Mouse (Mus musculus) embryonic facial prominence, embryonic 11.5 days (tissue): Measurements from ENCODE around the gene Adgrg4. TPM values are rescaled to one million over a fixed set of nuclear protein-coding genes. Genes with fewer than 3 reads are reported as not detected.

Source experiments
- ATAC-seq: fragments of 200-750 bp; cut with Nextera tagmentation; replicated peaks from 2 replicates; pipeline ENCODE4 v1.8.0; 2017; ENCODE audit warnings: low read depth; ENCODE audit not compliant: insufficient number of reproducible peaks, low FRiP score, low TSS enrichment
- DNase-seq: peaks from one replicate; pipeline ENCODE4 v3.0.0-alpha.2; 2015; ENCODE audit warnings: low spot score
- H3K27ac ChIP-seq: fragments of 300-500 bp; sonication (generic); replicated peaks from 2 replicates; pipeline ENCODE4 v1.5.1; 2014; ENCODE audit warnings: mild to moderate bottlenecking, low read depth, low read length, control low read depth
- H3K27me3 ChIP-seq: fragments of 300-500 bp; sonication (generic); 2 replicates; pipeline ENCODE4 v1.6.1; 2014; ENCODE audit warnings: mild to moderate bottlenecking, low read length, moderate library complexity, mixed read lengths; ENCODE audit not compliant: control insufficient read depth, insufficient read depth
- H3K36me3 ChIP-seq: fragments of 300-500 bp; sonication (generic); replicated peaks from 2 replicates; pipeline ENCODE4 v1.6.1; 2014; ENCODE audit warnings: low read depth, mild to moderate bottlenecking, low read length, moderate library complexity, mixed read lengths; ENCODE audit not compliant: control insufficient read depth, insufficient read depth
- H3K4me1 ChIP-seq: fragments of 300-500 bp; sonication (generic); 2 replicates; pipeline ENCODE4 v1.6.1; 2014; ENCODE audit warnings: low read length, mixed read lengths; ENCODE audit not compliant: control insufficient read depth, insufficient read depth
- H3K4me2 ChIP-seq: fragments of 300-500 bp; sonication (generic); 2 replicates; pipeline ENCODE4 v1.6.1; 2014; ENCODE audit warnings: low read depth, mild to moderate bottlenecking, control low read depth, low read length, moderate library complexity
- H3K4me3 ChIP-seq: fragments of 300-500 bp; sonication (generic); 2 replicates; pipeline ENCODE4 v1.5.1; 2014; ENCODE audit warnings: low read depth, low read length, control low read depth
- H3K9ac ChIP-seq: fragments of 300-500 bp; sonication (generic); replicated peaks from 2 replicates; pipeline ENCODE4 v1.6.1; 2014; ENCODE audit warnings: mild to moderate bottlenecking, control low read depth, low read length
- H3K9me3 ChIP-seq: fragments of 300-500 bp; sonication (generic); replicated peaks from 2 replicates; pipeline ENCODE4 v1.6.1; 2016; ENCODE audit warnings: mild to moderate bottlenecking, low read length, inconsistent platforms, mixed read lengths; ENCODE audit not compliant: control insufficient read depth
- WGBS: fragments of 180-500 bp; shearing (Covaris S2); extraction: QIAGEN DNeasy Blood & Tissue Kit; methylation state at CpG from one replicate; pipeline ENCODE4 v1.1.7; 2014; 5-methylcytosine and 5-hydroxymethylcytosine counted together
- polyA plus RNA-seq: library from polyadenylated mRNA; unstranded; fragments of >200 nt; fragmentation: Nextera tagmentation; extraction: Ambion mirVana; gene quantifications from 2 replicates; pipeline ENCODE4 v1.2.1, GENCODE M21; 2014

Gene Adgrg4
- polyA plus RNA-seq = not detected in 2 replicates

- Histone ChIP-seq H3K36me3 (no peaks in the 10 kb centered on the region), H3K9me3 (no peaks in the 10 kb centered on the region), H3K4me1 (no peaks in the 10 kb centered on the region), H3K4me3 (no peak within 1 kb of the TSS), H3K27ac (no peak within 1 kb of the TSS), H3K27me3 (no peaks in the 10 kb centered on the region), H3K4me2 (no peak within 1 kb of the TSS), H3K9ac (no peak within 1 kb of the TSS)
- DNase-seq (no peak), ATAC-seq (no peak)
- WGBS = 82% methylated on average over 2 of the region's 2 CpGs
Measured at GRCm38 (mm10) chrX:56869863-56870262, at the start of gene Adgrg4. Gene Adgrg4, plus strand, starts transcription at chrX:56870163.

- Histone ChIP-seq H3K4me3 (peak within 1 kb of the TSS; percentile 37), H3K27me3 (no peaks in the 10 kb centered on the region), H3K9me3 (no peaks in the 10 kb centered on the region), H3K36me3 (no peaks in the 10 kb centered on the region), H3K4me1 (no peaks in the 10 kb centered on the region), H3K27ac (no peak within 1 kb of the TSS), H3K9ac (peak within 1 kb of the TSS; percentile 25), H3K4me2 (peak within 1 kb of the TSS; percentile 58)
- WGBS = 18% methylated on average over 34 of the region's 35 CpGs
- DNase-seq = peak; percentile 54
- peak; percentile 52; the same call in 1 of the 2 replicates for ATAC-seq
Measured at GRCm38 (mm10) chrX:56821765-56822603, 48.0 kb upstream of the Adgrg4 start, which contains the start of gene Map7d3. Gene Map7d3, minus strand, starts transcription at chrX:56822326.

GRCm38 (mm10) chrX:56827492-56827891 is 42.5 kb upstream of the Adgrg4 start:
- no peak overlapping the region for H3K4me2 ChIP-seq
- H3K36me3 ChIP-seq = no peaks in the 10 kb centered on the region
- ATAC-seq = no peak
- H3K27me3 ChIP-seq = no peaks in the 10 kb centered on the region
- 75% methylated on average over 6 of the region's 6 CpGs for WGBS
- H3K4me3 ChIP-seq = no peak overlapping the region
- no peak overlapping the region for H3K9ac ChIP-seq
- H3K4me1 ChIP-seq = no peaks in the 10 kb centered on the region
- H3K27ac ChIP-seq = no peak overlapping the region
- H3K9me3 ChIP-seq = no peaks in the 10 kb centered on the region
- DNase-seq = no peak

- H3K27me3 ChIP-seq = no peaks in the 10 kb centered on the region
- H3K4me2 ChIP-seq = no peak overlapping the region
- H3K4me3 ChIP-seq = no peak overlapping the region
- H3K9ac ChIP-seq = no peak overlapping the region
- no peak overlapping the region for H3K27ac ChIP-seq
- no peaks in the 10 kb centered on the region for H3K4me1 ChIP-seq
- WGBS = 81% methylated on average over 6 of the region's 6 CpGs
- H3K9me3 ChIP-seq = no peaks in the 10 kb centered on the region
- no peak for DNase-seq
- no peaks in the 10 kb centered on the region for H3K36me3 ChIP-seq
- no peak for ATAC-seq
Measured at GRCm38 (mm10) chrX:56835842-56836241, 34.1 kb upstream of the Adgrg4 start.

- H3K4me2 ChIP-seq = no peak overlapping the region
- ATAC-seq (no peak), DNase-seq (peak; percentile 51)
Measured at GRCm38 (mm10) chrX:56839369-56839768, 30.6 kb upstream of the Adgrg4 start.

GRCm38 (mm10) chrX:56841255-56841654 is 28.7 kb upstream of the Adgrg4 start:
- H3K27ac ChIP-seq = no peak overlapping the region
- no peak overlapping the region for H3K4me3 ChIP-seq
- DNase-seq (no peak), ATAC-seq (no peak)
- no peaks in the 10 kb centered on the region for H3K4me1 ChIP-seq
- WGBS = 80% methylated on average over 5 of the region's 5 CpGs
- H3K36me3 ChIP-seq = no peaks in the 10 kb centered on the region
- H3K27me3 ChIP-seq = no peaks in the 10 kb centered on the region
- H3K9me3 ChIP-seq = no peaks in the 10 kb centered on the region
- H3K4me2 ChIP-seq = no peak overlapping the region
- no peak overlapping the region for H3K9ac ChIP-seq

More at GRCm38 (mm10) chrX:56839369-56839768, 30.6 kb upstream of the Adgrg4 start:
- Histone ChIP-seq H3K9me3 (no peaks in the 10 kb centered on the region), H3K4me1 (no peaks in the 10 kb centered on the region), H3K9ac (no peak overlapping the region), H3K27ac (no peak overlapping the region), H3K4me3 (no peak overlapping the region), H3K36me3 (no peaks in the 10 kb centered on the region), H3K27me3 (no peaks in the 10 kb centered on the region)

- Histone ChIP-seq H3K27me3 (no peaks in the 10 kb centered on the region), H3K4me1 (no peaks in the 10 kb centered on the region), H3K36me3 (no peaks in the 10 kb centered on the region), H3K9ac (no peak overlapping the region), H3K27ac (no peak overlapping the region), H3K4me3 (no peak overlapping the region), H3K9me3 (no peaks in the 10 kb centered on the region), H3K4me2 (no peak overlapping the region)
- no peak for ATAC-seq
- DNase-seq = no peak
- WGBS = 71% methylated on average over 2 of the region's 2 CpGs
Measured at GRCm38 (mm10) chrX:57012891-57013290, 142.9 kb downstream of the Adgrg4 start.

- DNase-seq (no peak), ATAC-seq (no peak)
- no peak within 1 kb of the TSS for H3K9ac ChIP-seq
- H3K27me3 ChIP-seq = no peaks in the 10 kb centered on the region
- no peaks in the 10 kb centered on the region for H3K9me3 ChIP-seq
- 78% methylated on average over 5 of the region's 5 CpGs for WGBS
- no peak within 1 kb of the TSS for H3K4me2 ChIP-seq
- H3K27ac ChIP-seq = no peak within 1 kb of the TSS
- no peaks in the 10 kb centered on the region for H3K4me1 ChIP-seq
- H3K4me3 ChIP-seq = no peak within 1 kb of the TSS
- H3K36me3 ChIP-seq = no peaks in the 10 kb centered on the region
Measured at GRCm38 (mm10) chrX:57042774-57043173, 172.8 kb downstream of the Adgrg4 start, which contains the start of gene Brs3. Gene Brs3, plus strand, starts transcription at chrX:57043074.
